Mouse (Mus musculus) brain, embryonic 14.5 days (tissue): ENCODE data around the gene Hdac7. TPM values are rescaled to one million over a fixed set of nuclear protein-coding genes. Genes with fewer than 3 reads are reported as not detected.

Source experiments
- DNase-seq: peaks from one replicate; pipeline ENCODE4 v3.0.0-alpha.2; 2011; ENCODE audit warnings: low read depth
- CTCF ChIP-seq: fragments of 200-500 bp; IDR thresholded peaks from 2 replicates; pipeline ENCODE4 v1.5.1; 2012; ENCODE audit warnings: inconsistent platforms, mild to moderate bottlenecking, moderate library complexity, borderline replicate concordance; ENCODE audit not compliant: insufficient read depth, insufficient read length; ENCODE audit errors: extremely low read depth
- POLR2A ChIP-seq: fragments of 200-500 bp; IDR thresholded peaks from 2 replicates; pipeline ENCODE4 v1.6.1; 2012; ENCODE audit warnings: mild to moderate bottlenecking, inconsistent platforms, borderline replicate concordance; ENCODE audit not compliant: poor library complexity, insufficient read depth, insufficient read length, severe bottlenecking; ENCODE audit errors: extremely low read depth
- polyA plus RNA-seq: library from polyadenylated mRNA; depleted of rRNA; stranded (reverse); fragments of >200 nt; gene quantifications from 2 replicates; pipeline ENCODE4 v1.2.3, GENCODE M21; 2012; rRNA removed

The Hdac7 gene
- polyA plus RNA-seq, 1 experiment, result 82.1 TPM

GRCm38 (mm10) chr15:97747486-97747885 lies 96.8 kb downstream of the Hdac7 start:
- DNase-seq, result no peak
- TF ChIP-seq POLR2A (no peak), CTCF (no peak)

- DNase-seq, result no peak
- TF ChIP-seq POLR2A, result no peak
- no peak for TF ChIP-seq CTCF
These were observed 97.6 kb downstream of the Hdac7 start for GRCm38 (mm10) chr15:97746748-97747147.

GRCm38 (mm10) chr15:97746278-97746677 lies 98.0 kb downstream of the Hdac7 start:
- DNase-seq, result no peak
- TF ChIP-seq CTCF (no peak), POLR2A (no peak)

- TF ChIP-seq CTCF (no peak), POLR2A (no peak)
- DNase-seq, result no peak
These were observed 99.0 kb downstream of the Hdac7 start for GRCm38 (mm10) chr15:97745331-97745730.

GRCm38 (mm10) chr15:97744930-97745329 lies 99.4 kb downstream of the Hdac7 start:
- DNase-seq, result peak; percentile 32
- TF ChIP-seq POLR2A (no peak), CTCF (no peak)

GRCm38 (mm10) chr15:97743961-97744525 lies 100.3 kb downstream of the Hdac7 start:
- no peak for DNase-seq
- TF ChIP-seq POLR2A (no peak), CTCF (no peak)

- TF ChIP-seq POLR2A, result no peak
- no peak for TF ChIP-seq CTCF
- DNase-seq, result no peak
These were observed 101.1 kb downstream of the Hdac7 start for GRCm38 (mm10) chr15:97743210-97743609.

Other genes with a start within 250 kb of the Hdac7 start
- gene Rpap3, start 138.7 kb downstream of the Hdac7 start, polyA plus RNA-seq, result 22.4 and 26.0 TPM in 2 replicates
- gene Endou, start 113.2 kb downstream of the Hdac7 start, polyA plus RNA-seq, result 0.90 and 1.3 TPM in 2 replicates
- 19.7 and 20.4 TPM in 2 replicates for gene Rapgef3, start 76.5 kb downstream of the Hdac7 start, polyA plus RNA-seq
- gene Slc48a1, start 66.0 kb downstream of the Hdac7 start, polyA plus RNA-seq, result 34.5 and 39.5 TPM in 2 replicates
- gene Vdr, start 66.1 kb upstream of the Hdac7 start, polyA plus RNA-seq, result 0.25 and 0.26 TPM in 2 replicates
- 57.7 and 79.8 TPM in 2 replicates for gene Tmem106c, start 119.7 kb upstream of the Hdac7 start, polyA plus RNA-seq
- gene Col2a1, start 160.2 kb upstream of the Hdac7 start, polyA plus RNA-seq, result 60.2 and 78.5 TPM in 2 replicates
- 96.7 and 102 TPM in 2 replicates for gene Pfkm, start 248.1 kb upstream of the Hdac7 start, polyA plus RNA-seq
- 20.0 and 25.3 TPM in 2 replicates for gene Senp1, start 249.2 kb upstream of the Hdac7 start, polyA plus RNA-seq